Mouse (Mus musculus) intestine, postnatal 0 days (tissue): Measurements from ENCODE around the gene Nr2c2. TPM values are rescaled to one million over a fixed set of nuclear protein-coding genes. Genes with fewer than 3 reads are reported as not detected.

ENCODE experiments used
- ATAC-seq: fragments of 200-750 bp; cut with Nextera tagmentation; 2 replicates; pipeline ENCODE4 v1.8.0; 2017; ENCODE audit warnings: mild to moderate bottlenecking, moderate TSS enrichment, moderate library complexity
- H3K27ac ChIP-seq: fragments of 300-500 bp; sonication (generic); 2 replicates; pipeline ENCODE4 v1.5.1; 2014; ENCODE audit warnings: mild to moderate bottlenecking, low read depth, low read length, moderate library complexity
- H3K27me3 ChIP-seq: fragments of 300-500 bp; sonication (generic); replicated peaks from 2 replicates; pipeline ENCODE4 v1.6.1; 2014; ENCODE audit warnings: low read length, mixed read lengths; ENCODE audit not compliant: control insufficient read depth, insufficient read depth
- H3K36me3 ChIP-seq: fragments of 300-500 bp; sonication (generic); 2 replicates; pipeline ENCODE4 v1.6.1; 2014; ENCODE audit warnings: mild to moderate bottlenecking, moderate library complexity; ENCODE audit not compliant: control insufficient read depth, insufficient read depth
- H3K4me1 ChIP-seq: fragments of 300-500 bp; sonication (generic); replicated peaks from 2 replicates; pipeline ENCODE4 v1.6.1; 2014; ENCODE audit warnings: antibody characterized with exemption, low read length, mixed read lengths; ENCODE audit not compliant: control insufficient read depth, insufficient read depth
- H3K4me2 ChIP-seq: fragments of 300-500 bp; sonication (generic); replicated peaks from 2 replicates; pipeline ENCODE4 v1.6.1; 2014; ENCODE audit warnings: low read depth, mild to moderate bottlenecking, moderate library complexity
- H3K4me3 ChIP-seq: fragments of 300-500 bp; sonication (generic); 2 replicates; pipeline ENCODE4 v1.5.1; 2014; ENCODE audit warnings: low read depth, low read length
- H3K9ac ChIP-seq: fragments of 300-500 bp; sonication (generic); 2 replicates; pipeline ENCODE4 v1.6.1; 2014; ENCODE audit warnings: mild to moderate bottlenecking, low read depth, low read length
- H3K9me3 ChIP-seq: fragments of 300-500 bp; sonication (generic); 2 replicates; pipeline ENCODE4 v1.6.1; 2016; ENCODE audit warnings: mixed run types; ENCODE audit not compliant: control insufficient read depth
- CTCF ChIP-seq: sonication (generic); IDR thresholded peaks from 2 replicates; pipeline ENCODE4 v1.5.1; 2016; ENCODE audit warnings: low read depth, mild to moderate bottlenecking, control low read depth, antibody characterized with exemption, moderate library complexity
- WGBS: fragments of 180-500 bp; shearing (Covaris S2); extraction: QIAGEN DNeasy Blood & Tissue Kit; methylation state at CpG from one replicate; pipeline ENCODE4 v1.1.7; 2014; 5-methylcytosine and 5-hydroxymethylcytosine counted together
- polyA plus RNA-seq: library from polyadenylated mRNA; unstranded; fragments of >200 nt; fragmentation: Nextera tagmentation; extraction: Ambion mirVana; gene quantifications from 2 replicates; pipeline ENCODE4 v1.2.1, GENCODE M21; 2015

The Nr2c2 gene
- 8.1 and 9.6 TPM in 2 replicates for polyA plus RNA-seq

- peak; percentile 62 for ATAC-seq
- Histone ChIP-seq H3K27ac (peak within 1 kb of the TSS; percentile 100), H3K9me3 (no peaks in the 10 kb centered on the region), H3K4me1 (peaks cover 6% of the 10 kb centered on the region), H3K36me3 (no peaks in the 10 kb centered on the region), H3K4me3 (peak within 1 kb of the TSS; percentile 93), H3K27me3 (no peaks in the 10 kb centered on the region), H3K9ac (peak within 1 kb of the TSS; percentile 100), H3K4me2 (peak within 1 kb of the TSS; percentile 80)
- TF ChIP-seq CTCF, result no peak
- under 1% methylated on average over 55 of the region's 58 CpGs for WGBS
These were observed at the start of gene Nr2c2 for GRCm38 (mm10) chr6:92091130-92091591. Nr2c2 (plus strand) TSS chr6:92091390.

- no peaks in the 10 kb centered on the region; the same call in 1 of the 2 replicates for H3K36me3 ChIP-seq
- H3K27me3 ChIP-seq, result no peaks in the 10 kb centered on the region
- 82% methylated on average over 4 of the region's 4 CpGs for WGBS
- no peak overlapping the region for H3K4me3 ChIP-seq
- no peaks in the 10 kb centered on the region for H3K9me3 ChIP-seq
- no peak overlapping the region for H3K27ac ChIP-seq
- H3K4me2 ChIP-seq, result no peak overlapping the region
- no peak for TF ChIP-seq CTCF
- H3K4me1 ChIP-seq, result no peaks in the 10 kb centered on the region
- no peak overlapping the region for H3K9ac ChIP-seq
- no peak for ATAC-seq
These were observed 49.1 kb upstream of the Nr2c2 start for GRCm38 (mm10) chr6:92042055-92042454.

DNA sequence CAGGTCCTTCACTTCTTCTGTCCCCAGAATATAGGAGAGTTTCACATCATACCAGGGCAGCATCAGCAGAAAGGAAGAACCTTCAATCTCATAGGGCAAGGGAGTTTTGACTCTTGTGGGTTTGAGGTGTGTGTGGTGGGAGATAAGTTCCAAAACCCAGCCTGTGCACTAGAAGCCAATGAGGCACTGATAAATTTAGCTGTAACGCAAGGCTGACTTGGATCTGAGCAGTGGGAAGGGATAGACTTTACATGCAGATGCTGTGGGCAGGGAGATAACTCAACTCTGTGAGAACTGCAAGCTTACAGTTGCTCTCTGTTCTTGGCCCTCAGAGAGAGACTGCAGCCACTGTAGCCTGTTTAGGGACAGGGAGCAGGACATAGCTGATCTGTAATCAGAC is 48.3 kb upstream of the Nr2c2 start:
- H3K4me3 ChIP-seq, result no peak overlapping the region
- H3K4me2 ChIP-seq, result no peak overlapping the region
- no peaks in the 10 kb centered on the region for H3K4me1 ChIP-seq
- no peak overlapping the region for H3K27ac ChIP-seq
- no peak for TF ChIP-seq CTCF
- H3K9ac ChIP-seq, result no peak overlapping the region
- H3K27me3 ChIP-seq, result no peaks in the 10 kb centered on the region
- no peaks in the 10 kb centered on the region for H3K9me3 ChIP-seq
- no peak for ATAC-seq
- 86% methylated on average over 1 of the region's 1 CpGs for WGBS
- no peaks in the 10 kb centered on the region; the same call in 1 of the 2 replicates for H3K36me3 ChIP-seq

- Histone ChIP-seq H3K36me3 (no peaks in the 10 kb centered on the region), H3K4me3 (no peak overlapping the region), H3K9me3 (no peaks in the 10 kb centered on the region), H3K27ac (no peak overlapping the region), H3K4me2 (no peak overlapping the region), H3K4me1 (no peaks in the 10 kb centered on the region), H3K27me3 (no peaks in the 10 kb centered on the region), H3K9ac (no peak overlapping the region)
- ATAC-seq, result no peak
- peak; percentile 64 for TF ChIP-seq CTCF
- 58% methylated on average over 2 of the region's 2 CpGs for WGBS
These were observed 33.4 kb upstream of the Nr2c2 start for GRCm38 (mm10) chr6:92057768-92058167.

DNA sequence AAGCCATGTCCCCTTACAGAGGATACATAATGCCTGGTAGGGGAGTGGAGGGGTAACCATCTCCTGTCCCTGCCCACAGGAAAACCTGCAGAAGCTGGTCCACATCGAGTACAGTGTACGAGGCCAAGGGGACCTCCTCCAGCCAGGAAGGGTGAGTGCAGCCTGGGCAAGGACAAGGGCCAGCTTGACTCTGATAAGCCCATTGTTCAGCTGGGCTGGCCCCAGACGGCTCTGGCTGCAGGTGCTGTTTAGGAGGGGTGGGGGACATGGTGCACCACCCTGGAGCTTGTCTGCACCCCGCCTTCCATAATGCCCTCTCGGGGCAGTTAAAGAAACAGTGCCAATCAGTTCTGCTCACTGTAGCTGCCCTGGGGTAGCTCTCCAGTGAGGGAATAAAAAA is 29.5 kb upstream of the Nr2c2 start:
- no peak for TF ChIP-seq CTCF
- H3K9me3 ChIP-seq, result no peaks in the 10 kb centered on the region
- no peak for ATAC-seq
- H3K4me1 ChIP-seq, result no peaks in the 10 kb centered on the region
- no peak overlapping the region for H3K9ac ChIP-seq
- 30% methylated on average over 5 of the region's 5 CpGs for WGBS
- no peaks in the 10 kb centered on the region for H3K27me3 ChIP-seq
- H3K4me2 ChIP-seq, result no peak overlapping the region
- no peak overlapping the region for H3K27ac ChIP-seq
- H3K36me3 ChIP-seq, result peaks cover 2% of the 10 kb centered on the region; the same call in 1 of the 2 replicates
- no peak overlapping the region for H3K4me3 ChIP-seq

- Histone ChIP-seq H3K9ac (no peak overlapping the region), H3K4me1 (no peaks in the 10 kb centered on the region), H3K4me2 (no peak overlapping the region), H3K9me3 (no peaks in the 10 kb centered on the region), H3K36me3 (peaks cover 2% of the 10 kb centered on the region; the same call in 1 of the 2 replicates), H3K27ac (no peak overlapping the region), H3K27me3 (no peaks in the 10 kb centered on the region), H3K4me3 (no peak overlapping the region)
- no peak for ATAC-seq
- WGBS, result 70% methylated on average over 2 of the region's 2 CpGs
- no peak for TF ChIP-seq CTCF
These were observed 27.7 kb upstream of the Nr2c2 start for GRCm38 (mm10) chr6:92063452-92063851.

- Histone ChIP-seq H3K9ac (no peak overlapping the region), H3K27ac (no peak overlapping the region), H3K36me3 (peaks cover 2% of the 10 kb centered on the region; the same call in 1 of the 2 replicates), H3K4me3 (no peak overlapping the region), H3K4me1 (no peaks in the 10 kb centered on the region), H3K4me2 (no peak overlapping the region), H3K27me3 (no peaks in the 10 kb centered on the region), H3K9me3 (no peaks in the 10 kb centered on the region)
- 81% methylated on average over 10 of the region's 10 CpGs for WGBS
- no peak for TF ChIP-seq CTCF
- no peak for ATAC-seq
These were observed 27.1 kb upstream of the Nr2c2 start for GRCm38 (mm10) chr6:92064101-92064500.
